Mouse (Mus musculus) intestine, embryonic 15.5 days (tissue): ENCODE measurements around the gene Adamts12. TPM values are rescaled to one million over a fixed set of nuclear protein-coding genes. Genes with fewer than 3 reads are reported as not detected.
A peak's percentile ranks its signal among the peaks of the same experiment; 100 is the strongest.

ENCODE experiments used
- ATAC-seq: fragments of 200-750 bp; cut with Nextera tagmentation; 2 replicates; pipeline ENCODE4 v1.8.0; 2017; ENCODE audit warnings: moderate TSS enrichment, moderate library complexity
- H3K27ac ChIP-seq: fragments of 300-500 bp; sonication (generic); 2 replicates; pipeline ENCODE4 v1.5.1; 2015; ENCODE audit warnings: mild to moderate bottlenecking, inconsistent platforms
- H3K27me3 ChIP-seq: fragments of 300-500 bp; sonication (generic); replicated peaks from 2 replicates; pipeline ENCODE4 v1.6.1; 2015; ENCODE audit warnings: inconsistent platforms
- H3K36me3 ChIP-seq: fragments of 300-500 bp; sonication (generic); 2 replicates; pipeline ENCODE4 v1.6.1; 2015; ENCODE audit warnings: inconsistent platforms
- H3K4me1 ChIP-seq: fragments of 300-500 bp; sonication (generic); replicated peaks from 2 replicates; pipeline ENCODE4 v1.6.1; 2015; ENCODE audit warnings: inconsistent platforms
- H3K4me2 ChIP-seq: fragments of 300-500 bp; sonication (generic); replicated peaks from 2 replicates; pipeline ENCODE4 v1.6.1; 2015; ENCODE audit warnings: mild to moderate bottlenecking, inconsistent platforms
- H3K4me3 ChIP-seq: fragments of 300-500 bp; sonication (generic); replicated peaks from 2 replicates; pipeline ENCODE4 v1.5.1; 2015; ENCODE audit warnings: inconsistent platforms
- H3K9ac ChIP-seq: fragments of 300-500 bp; sonication (generic); 2 replicates; pipeline ENCODE4 v1.6.1; 2015; ENCODE audit warnings: inconsistent platforms
- H3K9me3 ChIP-seq: fragments of 300-500 bp; sonication (generic); 2 replicates; pipeline ENCODE4 v1.6.1; 2016; ENCODE audit warnings: inconsistent platforms
- WGBS: fragments of 180-500 bp; shearing (Covaris S2); methylation state at CpG from one replicate; pipeline ENCODE4 v1.1.7; 2015; 5-methylcytosine and 5-hydroxymethylcytosine counted together
- polyA plus RNA-seq: library from polyadenylated mRNA; unstranded; fragments of >200 nt; fragmentation: Nextera tagmentation; extraction: Ambion mirVana; gene quantifications from 2 replicates; pipeline ENCODE4 v1.2.1, GENCODE M21; 2015

Gene Adamts12
- polyA plus RNA-seq, 1 experiment from 2014 or later, result 1.9 TPM

DNA sequence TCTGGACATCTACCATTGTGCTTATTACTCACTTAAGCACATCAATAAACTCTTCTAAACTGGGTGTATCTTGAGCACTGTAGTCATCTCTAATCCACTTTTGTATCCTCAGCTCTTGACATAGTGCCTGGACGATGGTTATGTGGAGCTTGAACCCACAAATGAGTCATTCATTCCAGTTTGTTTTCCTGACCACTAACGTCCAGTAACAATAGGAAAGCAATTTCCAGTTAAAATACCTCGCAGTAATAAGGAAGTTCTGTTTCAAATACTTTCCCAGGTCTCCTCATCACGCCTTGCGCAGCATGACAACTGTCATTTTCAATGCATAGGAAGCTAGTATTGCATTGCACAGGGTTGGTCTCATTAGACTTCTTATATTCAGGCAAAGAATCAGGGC lies 21.8 kb upstream of the Adamts12 start:
- H3K4me2 ChIP-seq, result no peak overlapping the region
- no peaks in the 10 kb centered on the region for H3K36me3 ChIP-seq
- ATAC-seq, result no peak
- no peak overlapping the region for H3K9ac ChIP-seq
- H3K27ac ChIP-seq, result no peak overlapping the region
- 72% methylated on average over 5 of the region's 5 CpGs for WGBS
- no peaks in the 10 kb centered on the region for H3K9me3 ChIP-seq
- no peak overlapping the region for H3K4me3 ChIP-seq
- no peaks in the 10 kb centered on the region for H3K4me1 ChIP-seq
- peaks cover 5% of the 10 kb centered on the region for H3K27me3 ChIP-seq

DNA sequence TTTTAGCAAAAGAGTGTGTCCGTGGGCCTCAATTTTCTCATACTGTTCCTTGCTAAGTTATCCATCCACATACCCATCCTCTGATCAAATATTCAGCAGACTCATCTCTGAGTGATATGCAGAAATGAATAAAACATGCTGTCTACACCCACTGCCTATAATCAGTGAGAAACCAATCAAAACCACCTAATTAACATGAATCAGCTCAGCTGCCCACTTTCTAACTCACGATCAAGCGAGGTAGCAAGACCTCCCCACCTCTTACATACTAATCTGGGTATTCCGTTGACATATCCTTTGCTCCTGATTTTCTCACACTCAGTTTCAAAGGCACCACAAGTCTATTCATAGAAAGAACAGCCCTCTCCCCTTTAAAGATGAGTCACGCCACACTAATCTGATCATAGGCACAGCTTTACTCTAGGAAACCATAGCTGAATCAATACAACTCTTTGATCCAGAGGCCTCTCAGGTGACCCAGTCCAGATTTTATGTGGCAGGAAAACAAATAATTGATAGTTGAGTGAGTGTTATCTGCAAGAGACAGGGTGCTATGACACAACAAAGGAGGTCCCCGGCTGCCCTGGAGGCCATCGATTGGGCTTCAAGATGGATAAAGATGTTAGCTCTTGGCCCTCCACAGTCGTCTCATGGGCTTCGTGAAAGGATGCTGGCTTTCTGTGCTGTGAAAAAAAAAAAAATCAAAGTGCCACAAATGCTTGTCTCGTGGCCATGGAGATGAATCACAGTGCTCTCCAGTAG lies 10.7 kb upstream of the Adamts12 start:
- no peaks in the 10 kb centered on the region for H3K36me3 ChIP-seq
- no peak overlapping the region for H3K9ac ChIP-seq
- H3K4me2 ChIP-seq, result no peak overlapping the region
- WGBS, result 68% methylated on average over 10 of the region's 10 CpGs
- no peaks in the 10 kb centered on the region for H3K4me1 ChIP-seq
- no peak for ATAC-seq
- H3K4me3 ChIP-seq, result no peak overlapping the region
- H3K9me3 ChIP-seq, result no peaks in the 10 kb centered on the region
- H3K27me3 ChIP-seq, result no peaks in the 10 kb centered on the region
- H3K27ac ChIP-seq, result no peak overlapping the region

DNA sequence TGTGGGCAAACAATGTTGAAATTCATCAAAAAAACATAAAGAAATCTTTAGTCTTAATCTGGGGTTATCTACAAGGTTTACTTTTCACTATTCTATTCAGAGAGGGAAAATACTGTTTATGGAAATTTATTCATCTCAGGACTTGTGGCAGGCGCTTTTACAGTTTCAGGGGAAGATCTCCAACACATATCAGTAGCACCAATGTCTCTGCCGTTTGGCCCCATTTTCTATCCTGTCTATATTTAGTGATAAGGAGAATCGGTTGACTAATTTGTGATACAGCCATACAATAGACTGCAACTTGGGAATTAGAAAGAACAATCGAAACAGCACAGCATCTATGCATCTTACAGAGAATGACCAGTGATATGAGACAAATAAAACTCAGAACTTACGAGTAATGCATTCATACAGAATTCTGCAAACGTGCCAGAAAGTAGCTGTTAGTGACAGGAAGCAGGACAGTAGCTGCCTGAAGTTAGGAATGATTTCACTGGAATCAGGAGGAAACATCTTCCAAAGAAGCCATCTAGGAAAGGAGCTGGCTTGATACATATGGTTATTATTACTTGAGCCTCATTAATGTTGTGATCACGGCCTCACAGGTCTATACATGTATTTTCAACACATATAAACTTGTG lies 10.0 kb upstream of the Adamts12 start:
- no peaks in the 10 kb centered on the region for H3K27me3 ChIP-seq
- H3K4me1 ChIP-seq, result no peaks in the 10 kb centered on the region
- H3K4me2 ChIP-seq, result no peak overlapping the region
- H3K9me3 ChIP-seq, result no peaks in the 10 kb centered on the region
- H3K27ac ChIP-seq, result no peak overlapping the region
- ATAC-seq, result no peak
- WGBS, result 69% methylated on average over 7 of the region's 7 CpGs
- H3K9ac ChIP-seq, result no peak overlapping the region
- H3K4me3 ChIP-seq, result no peak overlapping the region
- no peaks in the 10 kb centered on the region for H3K36me3 ChIP-seq

DNA sequence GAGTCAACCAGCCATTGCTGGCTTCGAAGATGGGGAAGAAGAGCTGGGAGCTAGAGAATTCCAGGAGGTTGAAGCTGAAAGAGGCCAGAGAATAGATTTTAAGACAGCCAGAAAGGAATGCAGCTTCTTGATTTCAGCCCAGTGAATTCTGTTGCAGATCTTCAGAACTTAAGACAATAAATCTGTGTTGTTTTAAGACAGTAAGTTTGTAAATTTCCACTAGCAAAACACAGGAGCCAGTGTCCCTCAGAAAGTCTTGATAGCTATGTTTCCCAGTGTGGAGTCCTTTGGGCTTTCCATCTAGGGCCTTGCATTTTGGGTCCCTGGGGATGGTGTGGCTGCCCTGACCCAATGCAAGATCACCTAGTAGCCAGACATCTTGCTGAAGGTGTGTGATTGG lies 1.7 kb upstream of the Adamts12 start:
- no peak overlapping the region for H3K4me3 ChIP-seq
- peaks cover 6% of the 10 kb centered on the region; the same call in 1 of the 2 replicates for H3K4me1 ChIP-seq
- WGBS, result 82% methylated on average over 1 of the region's 1 CpGs
- no peaks in the 10 kb centered on the region for H3K36me3 ChIP-seq
- no peak overlapping the region for H3K9ac ChIP-seq
- ATAC-seq, result no peak
- H3K27me3 ChIP-seq, result no peaks in the 10 kb centered on the region
- no peaks in the 10 kb centered on the region for H3K9me3 ChIP-seq
- H3K4me2 ChIP-seq, result no peak overlapping the region
- no peak overlapping the region for H3K27ac ChIP-seq

DNA sequence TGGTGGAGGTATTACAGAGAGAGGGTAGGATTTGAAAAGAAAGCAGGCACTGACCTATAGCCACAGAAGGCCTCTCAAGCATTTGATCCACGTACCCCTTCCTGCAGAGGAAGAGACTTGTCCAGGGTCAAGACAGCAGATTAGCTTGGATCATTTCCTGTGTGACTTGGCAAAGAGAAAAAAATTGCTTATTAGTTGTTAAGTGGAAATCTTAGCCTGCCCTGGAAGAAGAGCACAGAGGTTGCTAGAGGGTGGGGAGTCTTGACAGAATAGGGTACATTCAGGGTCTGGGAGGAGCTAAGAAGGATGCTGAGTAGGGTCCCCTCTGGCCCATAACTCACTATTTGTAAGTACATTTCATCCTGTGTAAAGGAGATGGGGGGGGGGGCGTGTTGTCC lies 431 bp upstream of the Adamts12 start:
- no peak overlapping the region for H3K4me3 ChIP-seq
- whole genome bisulfite sequencing, result 13% methylated on average over 2 of the region's 2 CpGs
- no peaks in the 10 kb centered on the region for H3K9me3 ChIP-seq
- peaks cover 6% of the 10 kb centered on the region; the same call in 1 of the 2 replicates for H3K4me1 ChIP-seq
- peak; percentile 27; the same call in 1 of the 2 replicates for ATAC-seq
- H3K4me2 ChIP-seq, result peak overlapping the region; percentile 74
- no peaks in the 10 kb centered on the region for H3K27me3 ChIP-seq
- H3K36me3 ChIP-seq, result no peaks in the 10 kb centered on the region
- H3K9ac ChIP-seq, result no peak overlapping the region
- H3K27ac ChIP-seq, result peak overlapping the region; percentile 85

DNA sequence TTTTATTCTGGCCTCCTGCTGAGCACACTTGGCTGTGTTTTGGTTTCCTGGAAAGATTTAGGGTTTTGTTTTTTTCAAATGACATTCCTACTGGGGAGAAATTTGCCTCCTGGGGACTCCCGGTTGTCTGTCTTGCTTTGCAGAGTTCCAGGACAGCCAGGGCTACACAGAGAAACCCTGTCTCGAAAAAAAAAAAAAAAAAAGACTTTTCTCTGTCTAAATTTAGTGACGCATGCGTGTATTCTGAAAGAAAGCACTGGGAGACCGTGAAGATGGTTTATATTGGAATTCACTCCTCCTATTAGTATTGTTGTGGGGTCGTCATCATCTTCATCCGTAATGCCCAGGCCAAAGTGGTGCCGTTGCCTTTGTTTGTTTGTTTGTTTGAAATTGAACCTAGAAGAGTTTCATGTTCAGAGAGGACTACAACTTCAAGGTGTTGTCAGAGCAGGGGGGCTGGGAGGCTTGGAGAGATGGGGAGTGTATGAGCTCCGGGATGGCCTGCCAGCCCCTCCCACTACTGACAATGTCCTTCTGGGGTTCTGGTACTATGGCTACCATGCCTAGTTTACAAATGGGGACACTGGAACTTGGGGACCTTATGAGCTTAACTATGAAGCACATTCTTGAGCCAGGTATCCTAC lies 1.1 kb downstream of the Adamts12 start:
- H3K27ac ChIP-seq, result peak overlapping the region; percentile 85; the same call in 1 of the 2 replicates
- H3K27me3 ChIP-seq, result no peaks in the 10 kb centered on the region
- WGBS, result 10% methylated on average over 9 of the region's 9 CpGs
- peaks cover 6% of the 10 kb centered on the region; the same call in 1 of the 2 replicates for H3K4me1 ChIP-seq
- peak overlapping the region; percentile 39 for H3K4me3 ChIP-seq
- peak; percentile 23; the same call in 1 of the 2 replicates for ATAC-seq
- peak overlapping the region; percentile 50; the same call in 1 of the 2 replicates for H3K9ac ChIP-seq
- no peaks in the 10 kb centered on the region for H3K36me3 ChIP-seq
- peak overlapping the region; percentile 74 for H3K4me2 ChIP-seq
- H3K9me3 ChIP-seq, result no peaks in the 10 kb centered on the region

DNA sequence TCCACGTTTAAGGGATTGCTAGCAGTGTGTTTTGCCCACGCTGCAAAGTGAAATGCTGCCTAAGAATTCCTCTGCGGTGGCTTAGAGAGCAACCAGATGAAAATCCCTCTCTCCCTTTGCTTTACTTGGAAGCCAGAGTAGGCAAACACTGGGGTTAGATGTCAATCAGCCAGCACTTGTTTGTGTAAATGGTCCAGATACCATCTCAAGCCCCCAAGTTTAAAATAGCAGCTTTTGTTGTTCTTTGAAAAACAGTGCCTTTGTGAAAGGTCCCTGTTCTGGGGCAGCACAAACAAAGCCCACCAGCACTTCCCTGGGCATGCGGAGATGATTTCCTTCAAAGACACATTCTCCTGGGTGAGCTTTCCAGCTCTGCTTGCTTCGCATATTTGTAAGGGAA lies 1.7 kb downstream of the Adamts12 start:
- ATAC-seq, result no peak
- H3K4me1 ChIP-seq, result peaks cover 6% of the 10 kb centered on the region; the same call in 1 of the 2 replicates
- H3K9ac ChIP-seq, result no peak overlapping the region
- no peaks in the 10 kb centered on the region for H3K9me3 ChIP-seq
- peak overlapping the region; percentile 39 for H3K4me3 ChIP-seq
- no peak overlapping the region for H3K27ac ChIP-seq
- H3K36me3 ChIP-seq, result no peaks in the 10 kb centered on the region
- WGBS, result 16% methylated on average over 5 of the region's 5 CpGs
- no peaks in the 10 kb centered on the region for H3K27me3 ChIP-seq
- peak overlapping the region; percentile 74 for H3K4me2 ChIP-seq

DNA sequence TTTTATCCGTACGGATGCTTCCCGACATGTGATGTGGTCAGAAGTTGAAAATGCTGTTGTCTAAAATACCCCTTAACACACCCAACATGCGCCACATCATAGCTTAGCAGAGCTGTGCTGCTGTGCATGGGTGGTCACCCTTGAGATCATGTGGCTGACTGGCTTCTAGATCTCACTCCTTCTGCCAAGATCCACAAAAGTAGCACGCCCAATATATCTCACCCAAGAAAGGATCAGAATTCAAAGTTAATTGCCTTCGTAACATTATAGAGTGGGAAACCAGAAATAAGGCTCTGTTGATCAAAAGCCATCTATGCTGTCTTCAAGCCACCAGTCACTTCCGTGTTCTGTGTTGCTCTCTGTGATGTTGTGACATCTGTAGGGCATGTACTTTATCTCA lies 3.3 kb downstream of the Adamts12 start:
- Histone ChIP-seq H3K4me1 (peaks cover 6% of the 10 kb centered on the region; the same call in 1 of the 2 replicates), H3K4me2 (no peak overlapping the region), H3K4me3 (no peak overlapping the region), H3K27ac (no peak overlapping the region), H3K36me3 (no peaks in the 10 kb centered on the region), H3K27me3 (no peaks in the 10 kb centered on the region), H3K9ac (no peak overlapping the region), H3K9me3 (no peaks in the 10 kb centered on the region)
- WGBS, result 82% methylated on average over 7 of the region's 7 CpGs
- no peak for ATAC-seq

DNA sequence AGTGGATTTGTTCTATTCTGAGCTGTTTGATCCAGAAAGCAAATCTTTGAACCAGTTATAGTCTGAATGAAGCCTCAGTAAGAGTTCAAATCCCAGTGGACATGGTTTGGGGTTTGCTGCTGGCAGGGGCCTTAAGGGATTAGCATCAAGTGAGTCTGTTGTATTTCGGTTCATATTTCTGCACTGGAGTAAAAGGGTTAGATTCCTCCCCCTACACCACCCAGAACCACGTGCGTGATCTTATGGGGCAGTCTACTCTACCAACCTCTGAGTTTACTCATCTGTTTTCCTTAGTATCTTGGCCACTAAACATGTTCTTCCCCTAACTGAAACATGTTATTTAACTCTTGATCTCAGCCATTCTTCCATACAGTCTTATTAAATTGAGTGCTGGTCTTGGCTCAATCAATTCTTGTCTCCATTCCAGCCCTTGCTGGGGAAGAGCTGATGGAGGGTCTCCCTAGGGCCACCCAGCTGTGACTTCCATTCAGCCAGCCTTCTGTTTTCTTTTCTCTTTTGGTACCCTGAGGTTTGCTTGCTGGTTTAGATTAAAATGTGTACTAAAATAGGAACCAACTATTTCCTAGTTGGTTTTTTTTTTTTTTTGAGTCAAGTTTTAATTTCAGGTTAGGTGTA lies 11.3 kb downstream of the Adamts12 start:
- WGBS, result 83% methylated on average over 3 of the region's 3 CpGs
- Histone ChIP-seq H3K9ac (no peak overlapping the region), H3K9me3 (no peaks in the 10 kb centered on the region), H3K4me1 (no peaks in the 10 kb centered on the region), H3K27ac (no peak overlapping the region), H3K27me3 (no peaks in the 10 kb centered on the region), H3K4me2 (no peak overlapping the region), H3K4me3 (no peak overlapping the region), H3K36me3 (no peaks in the 10 kb centered on the region)
- ATAC-seq, result no peak

DNA sequence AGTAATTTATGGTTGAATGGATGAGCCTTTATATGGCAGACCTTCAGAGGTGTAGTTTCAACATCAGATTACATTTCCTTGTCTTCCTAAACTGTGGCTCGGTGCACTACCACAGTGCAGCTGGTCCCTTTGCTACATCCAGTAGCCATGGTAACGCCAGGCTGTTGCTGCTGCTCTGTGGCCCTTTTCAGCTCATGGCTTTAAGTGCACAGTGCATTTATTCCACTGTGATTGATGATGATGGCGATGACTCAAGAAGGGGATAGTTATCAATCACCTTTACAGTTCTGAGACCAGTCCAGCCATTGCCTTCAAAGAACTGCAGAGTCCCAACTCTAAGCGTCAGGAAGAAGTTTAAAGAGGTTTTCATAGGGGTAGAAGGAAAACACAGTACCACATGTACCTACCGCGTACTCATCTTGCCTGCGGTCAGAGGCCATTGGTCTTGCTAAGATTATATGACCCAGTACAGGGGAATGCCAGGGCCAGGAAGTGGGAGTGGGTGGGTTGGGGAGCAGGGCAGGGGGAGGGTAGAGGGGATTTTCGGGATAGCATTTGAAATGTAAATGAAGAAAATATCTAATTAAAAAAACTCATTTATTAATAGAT lies 18.5 kb downstream of the Adamts12 start:
- ATAC-seq, result no peak

DNA sequence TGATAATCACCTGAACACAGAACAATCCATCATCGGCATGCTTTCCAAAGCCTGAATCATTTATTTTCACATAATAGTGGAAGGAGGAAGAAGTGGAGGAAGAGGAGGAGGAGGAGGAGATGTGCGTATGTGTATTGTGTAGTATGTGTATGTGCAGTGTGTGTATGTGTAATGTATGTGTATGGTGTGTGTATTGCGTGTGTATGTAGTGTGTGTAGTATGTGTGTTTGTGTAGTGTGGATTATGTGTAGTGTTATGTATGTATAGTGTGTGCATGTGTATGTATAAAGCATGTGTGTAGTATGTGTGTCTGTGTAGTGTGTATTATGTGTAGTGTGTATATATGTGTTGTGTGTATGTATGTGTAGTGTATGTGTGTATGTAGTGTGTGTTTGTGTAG lies 19.1 kb downstream of the Adamts12 start:
- 90% methylated on average over 3 of the region's 3 CpGs for WGBS
- no peak for ATAC-seq

More for the DNA sequence above, 18.5 kb downstream of the Adamts12 start:
- H3K4me3 ChIP-seq, result no peak overlapping the region
- H3K36me3 ChIP-seq, result no peaks in the 10 kb centered on the region
- no peaks in the 10 kb centered on the region for H3K9me3 ChIP-seq
- H3K27ac ChIP-seq, result no peak overlapping the region
- no peak overlapping the region for H3K9ac ChIP-seq
- 60% methylated on average over 8 of the region's 8 CpGs for WGBS
- H3K4me2 ChIP-seq, result no peak overlapping the region
- 0 out of 2 replicates have a peak, but pooled peaks cover 2% of the 10 kb centered on the region for H3K4me1 ChIP-seq
- H3K27me3 ChIP-seq, result no peaks in the 10 kb centered on the region

More for the DNA sequence above, 19.1 kb downstream of the Adamts12 start:
- Histone ChIP-seq H3K4me2 (no peak overlapping the region), H3K4me1 (0 out of 2 replicates have a peak, but pooled peaks cover 2% of the 10 kb centered on the region), H3K36me3 (no peaks in the 10 kb centered on the region), H3K27me3 (no peaks in the 10 kb centered on the region), H3K4me3 (no peak overlapping the region), H3K27ac (no peak overlapping the region), H3K9ac (no peak overlapping the region), H3K9me3 (no peaks in the 10 kb centered on the region)
